Mouse (Mus musculus) ovary, postnatal 10 days (tissue): ENCODE data around the gene Shq1.

Source experiments
- DNase-seq: peaks from one replicate; pipeline ENCODE4 v3.0.0; 2022; ENCODE audit warnings: low spot score

Shq1 gene

DNA sequence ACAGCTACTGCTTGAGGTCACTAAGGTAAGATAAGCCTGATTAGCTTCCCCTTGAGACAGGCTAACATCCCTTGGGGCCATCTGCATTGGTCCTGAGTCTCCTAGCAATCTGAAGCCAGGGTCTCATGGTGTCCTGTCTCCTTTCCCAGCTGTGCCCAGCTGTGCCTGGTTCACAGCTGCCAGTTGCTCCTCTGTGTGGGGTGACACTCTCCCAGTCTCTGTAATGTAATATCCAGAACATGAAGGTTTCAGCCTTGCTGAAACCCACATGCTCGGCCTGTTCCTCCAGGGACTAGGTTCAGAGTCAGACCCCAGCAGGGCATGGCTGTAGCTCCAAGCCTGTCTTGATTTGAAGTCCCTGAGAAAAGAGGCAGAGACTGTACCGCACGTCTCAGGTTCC lies 141.3 kb downstream of the Shq1 start:
- DNase-seq, result no peak

DNA sequence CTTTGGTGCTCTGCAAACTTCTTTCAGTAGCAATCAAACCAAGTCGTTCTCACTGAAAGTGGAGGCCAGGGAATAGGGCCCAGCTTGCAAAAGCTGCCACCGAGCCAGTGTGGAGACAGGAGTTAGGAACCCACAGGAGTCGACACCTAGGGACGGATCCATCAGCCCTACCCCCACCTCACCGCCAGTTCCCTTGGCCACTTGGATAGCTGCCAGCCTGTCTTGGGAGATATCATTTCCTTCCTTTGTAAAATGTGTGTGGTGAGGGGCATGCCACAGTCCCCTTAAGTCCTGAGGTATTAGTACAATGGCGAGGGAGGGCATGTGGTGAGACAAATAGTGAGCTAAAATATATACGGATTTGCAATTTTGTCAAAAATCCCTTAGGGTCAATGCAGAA lies 142.4 kb downstream of the Shq1 start:
- DNase-seq, result no peak

DNA sequence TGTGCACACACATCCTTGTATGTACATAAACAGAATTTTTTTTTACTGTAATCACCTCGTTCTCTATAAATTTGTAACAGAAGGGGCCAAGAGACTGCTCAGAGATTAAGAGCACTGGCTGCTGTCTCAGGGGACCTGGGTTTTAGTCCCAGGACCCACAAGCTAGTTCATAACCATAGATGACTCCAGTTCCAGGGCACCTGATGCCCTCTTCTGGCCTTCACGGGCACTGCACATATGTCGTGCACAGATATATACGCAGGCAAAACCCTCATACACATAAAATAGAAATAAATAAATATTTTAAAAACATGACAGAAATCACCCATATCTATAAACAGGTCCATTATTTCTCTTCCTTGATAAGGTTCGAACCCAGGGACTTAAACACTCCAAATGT lies 143.0 kb downstream of the Shq1 start:
- no peak for DNase-seq

DNA sequence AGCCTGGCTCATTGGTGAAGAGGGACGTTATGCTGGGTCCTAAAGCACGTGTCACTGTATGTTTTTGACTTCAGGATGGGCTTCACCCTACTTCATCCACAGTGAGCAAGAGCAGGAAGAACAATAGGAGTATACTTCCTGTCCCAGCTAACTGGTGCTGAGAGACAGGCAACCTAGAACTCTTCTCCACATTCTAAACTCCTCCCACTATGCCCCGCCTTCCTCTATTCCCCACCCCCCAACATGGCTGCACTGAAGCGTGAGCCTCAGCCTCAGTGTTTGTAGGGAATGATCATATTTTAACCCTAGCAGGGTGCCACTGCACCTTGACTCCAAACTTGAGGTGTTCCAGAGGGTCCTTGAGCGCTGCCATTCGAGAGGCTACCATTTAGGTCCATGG lies 143.8 kb downstream of the Shq1 start:
- no peak for DNase-seq

DNA sequence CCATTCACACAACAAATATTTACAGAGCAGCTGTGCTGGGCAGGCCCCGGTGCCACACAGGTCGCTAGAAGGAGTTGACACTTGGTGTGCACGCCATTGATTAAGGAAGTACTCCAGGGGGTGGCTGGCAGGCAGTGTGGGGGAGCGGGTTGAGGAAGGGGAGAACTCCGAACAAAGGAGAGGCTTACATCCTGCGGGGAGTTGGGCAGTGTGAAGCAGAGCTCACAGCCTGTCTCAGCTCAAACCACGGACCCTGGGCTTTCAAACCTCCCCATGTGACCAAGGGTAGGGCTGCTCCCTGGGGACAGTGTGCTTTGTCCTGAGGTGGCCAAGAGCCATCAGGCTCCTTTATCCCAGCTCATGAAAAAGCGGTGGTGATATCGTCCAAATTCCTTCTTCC lies 144.9 kb downstream of the Shq1 start:
- DNase-seq, result no peak

DNA sequence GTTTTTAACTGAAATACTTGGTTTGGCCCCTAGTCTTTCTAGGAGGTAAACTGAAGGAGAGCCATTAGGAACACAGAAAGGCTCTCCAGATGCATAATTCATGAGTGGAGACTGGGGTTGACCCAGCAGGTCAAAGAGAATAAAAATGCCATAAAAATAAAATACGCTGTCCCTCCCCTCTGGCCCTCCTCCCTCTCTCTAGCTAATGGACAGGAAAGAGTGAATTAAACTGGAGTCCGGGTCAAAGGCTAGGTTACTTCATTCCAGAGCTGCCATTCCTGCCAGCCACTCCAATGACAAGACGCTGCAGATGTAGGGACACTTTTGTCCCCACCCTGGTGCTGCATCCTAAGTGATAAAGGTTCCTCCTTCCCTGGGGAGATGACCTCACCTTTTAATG lies 145.5 kb downstream of the Shq1 start:
- no peak for DNase-seq

DNA sequence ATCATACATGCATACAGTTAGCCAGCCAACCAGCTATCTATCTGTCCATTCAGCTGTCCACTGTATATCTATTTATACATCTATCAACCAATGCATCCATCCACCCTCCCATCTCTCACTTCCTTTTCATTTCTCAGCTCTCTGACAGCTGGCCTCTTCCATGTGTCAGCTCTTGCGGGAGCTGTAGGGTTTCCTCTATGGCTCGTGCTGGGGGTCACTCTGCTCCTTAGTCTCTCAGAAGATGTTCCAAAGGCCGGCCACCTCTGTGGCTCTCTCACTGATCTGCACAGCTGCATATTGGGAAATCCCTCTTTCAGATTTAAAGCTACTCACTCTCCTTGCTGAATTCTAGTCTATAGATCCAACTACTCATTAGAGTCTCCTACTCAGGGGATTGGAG lies 148.5 kb downstream of the Shq1 start:
- no peak for DNase-seq

DNA sequence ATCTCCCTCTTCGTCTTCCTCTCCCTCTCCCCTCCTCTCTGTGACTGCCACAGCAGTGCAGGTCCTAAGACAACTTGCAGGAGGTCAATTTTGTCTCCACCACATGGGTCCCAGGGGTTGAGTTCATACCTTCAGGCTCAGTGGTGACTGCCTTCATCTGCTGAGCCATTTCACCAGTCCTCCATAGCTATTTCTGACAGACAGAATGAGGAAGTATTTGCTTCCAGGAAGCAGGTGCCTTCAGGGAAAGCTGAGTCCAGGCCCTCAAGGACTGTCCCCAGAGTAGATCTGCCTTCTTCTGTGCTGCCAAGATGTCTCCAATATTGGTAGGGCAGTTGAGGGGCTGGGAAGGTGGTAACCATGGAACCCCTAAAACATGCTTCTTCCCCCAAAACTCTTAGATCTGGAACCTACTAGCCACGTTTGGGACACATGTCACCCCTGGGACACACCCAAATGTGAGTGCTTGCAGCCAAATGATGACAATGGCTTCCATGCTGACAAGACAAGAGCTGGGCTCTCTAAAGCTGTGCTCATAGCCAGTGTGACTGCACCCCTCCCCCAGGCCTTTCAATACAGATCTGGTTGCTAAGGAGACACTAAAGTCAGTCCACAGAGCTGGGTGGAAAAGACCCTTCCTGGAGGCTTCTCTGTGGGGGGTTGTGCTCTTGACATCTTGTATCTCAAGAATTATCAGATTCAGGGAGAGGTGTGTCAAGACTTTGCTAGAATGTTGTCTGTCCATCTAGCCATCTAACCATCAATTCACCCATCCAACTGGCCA lies 149.2 kb downstream of the Shq1 start:
- DNase-seq, result no peak

DNA sequence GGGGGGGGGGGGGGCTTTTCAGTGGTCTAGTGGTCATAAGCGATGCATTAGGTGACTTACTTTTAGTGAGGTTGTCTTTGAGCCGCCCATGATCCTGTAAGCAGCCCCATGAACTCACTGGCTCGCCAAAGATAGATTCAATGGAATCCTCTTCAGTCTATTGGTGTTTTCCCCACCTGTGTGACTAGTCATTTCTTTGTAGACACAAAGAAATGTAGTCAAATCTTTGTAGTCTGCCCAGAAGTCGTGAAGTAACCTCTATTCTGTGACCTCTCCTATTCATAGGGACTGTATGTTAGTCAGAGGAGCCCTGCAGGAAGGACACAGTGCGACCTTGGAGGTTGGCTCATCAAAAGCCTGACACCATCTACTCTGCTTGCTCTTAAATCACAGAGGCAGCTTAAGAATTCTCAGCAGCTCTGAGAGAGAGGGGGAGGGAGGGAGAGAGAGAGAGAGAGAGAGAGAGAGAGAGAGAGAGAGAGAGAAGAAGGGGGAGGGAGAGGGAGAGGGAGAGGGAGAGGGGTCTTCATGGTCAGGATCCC lies 150.3 kb downstream of the Shq1 start:
- DNase-seq, result no peak

DNA sequence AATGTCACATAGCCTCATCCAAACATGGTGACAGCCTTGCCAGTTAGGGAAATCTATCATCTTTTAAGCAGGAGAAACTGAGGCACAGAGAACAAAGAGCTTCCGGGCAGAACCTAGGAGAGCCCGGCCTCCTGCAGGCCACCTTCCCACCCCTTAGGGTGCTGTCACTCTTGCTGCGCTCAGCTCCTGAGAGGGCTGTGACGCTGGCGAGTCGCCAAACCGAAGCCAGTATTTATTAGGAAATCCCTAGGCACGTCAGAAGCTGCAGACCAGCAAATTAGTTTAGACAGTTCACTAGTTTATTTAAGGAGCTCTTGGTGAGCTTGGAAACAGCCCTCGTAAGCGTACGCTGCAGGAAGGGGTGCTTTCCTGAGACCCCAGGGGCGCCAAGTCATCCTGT lies 151.1 kb downstream of the Shq1 start:
- DNase-seq, result no peak
